Comparison of ENCODE assay signal across 9 mouse cellular contexts in the genomic region with DNA sequence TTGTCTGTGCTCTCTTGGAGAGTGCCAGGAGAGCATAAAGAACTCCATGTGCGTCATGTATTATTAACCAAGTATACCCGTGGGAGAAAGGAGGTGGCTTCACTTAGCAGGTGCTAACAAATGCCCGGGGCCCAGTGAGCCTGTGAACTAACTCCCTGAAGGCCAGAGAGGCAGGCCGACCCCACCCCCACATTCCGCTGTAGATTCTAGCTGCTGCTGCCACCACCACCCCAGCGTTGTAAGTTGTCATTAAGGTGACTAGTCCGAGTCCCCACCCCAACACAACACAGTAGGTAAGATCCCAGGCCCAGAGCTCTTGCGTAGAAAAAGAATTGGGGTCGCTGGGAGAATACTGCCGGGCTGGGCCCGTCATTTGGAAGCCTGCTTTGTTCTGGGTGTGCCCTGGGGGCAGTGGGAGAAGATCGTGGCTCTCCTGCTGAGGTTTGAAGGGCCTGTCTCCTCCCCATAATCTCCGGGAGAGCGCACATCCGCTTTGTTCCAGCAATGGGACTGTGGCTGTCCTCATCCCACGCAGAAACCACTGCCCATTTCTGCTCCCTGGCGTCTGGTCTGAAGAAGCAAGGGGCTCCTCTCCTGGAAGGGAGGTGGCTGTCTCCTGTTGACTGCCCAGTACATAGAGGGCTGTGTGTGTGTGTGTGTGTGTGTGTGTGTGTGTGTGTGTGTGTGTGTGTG. TPM values are rescaled to one million over a fixed set of nuclear protein-coding genes. Genes with fewer than 3 reads are reported as not detected.
DNase-seq lines count a peak whose midpoint lies in the region; ATAC-seq and TF ChIP-seq lines count a peak whose summit lies in the region.
"Had no signal": no experiment of that assay in that cellular context is flagged by ENCODE, and none has a peak within 500 bp of the region (broad histone marks: within the 10 kb centered on the region; RNA-seq: fewer than 3 reads in every experiment).

No protein-coding gene starts in this region.

- H3K4me2 ChIP-seq in liver, embryonic 12.5 days, result peak overlapping the region; percentile 50; the same call in 1 of the 2 replicates
- no peak overlapping the region for H3K4me2 ChIP-seq in liver, postnatal 0 days (ENCODE audit: low read depth, low read length)
- peak overlapping the region; percentile 61 for H3K4me2 ChIP-seq in heart, postnatal 0 days (ENCODE audit: low read depth, low read length)
- peak overlapping the region; percentile 91 for H3K4me2 ChIP-seq in myocyte (ENCODE audit: low read depth)

- peaks cover 100% of the 10 kb centered on the region for H3K27me3 ChIP-seq in liver, embryonic 12.5 days (replicated peaks)
- peaks cover 100% of the 10 kb centered on the region for H3K27me3 ChIP-seq in liver, postnatal 0 days (ENCODE audit: insufficient read depth, low read length)
- peaks cover 100% of the 10 kb centered on the region for H3K27me3 ChIP-seq in heart, postnatal 0 days (ENCODE audit: control insufficient read depth, insufficient read depth, low read length)
- no peaks in the 10 kb centered on the region for H3K27me3 ChIP-seq in myocyte (ENCODE audit: control insufficient read depth, insufficient read depth, insufficient read length)

- peak overlapping the region; percentile 37 for H3ac ChIP-seq in myocyte (ENCODE audit: control insufficient read depth, insufficient read length)

- DNase-seq in liver, postnatal 0 days, result no peak
- peak; percentile 27 for DNase-seq in embryo, embryonic 10 days (ENCODE audit: low spot score)
- no peak for DNase-seq in heart, postnatal 0 days (ENCODE audit: low spot score)
- no peak for DNase-seq in layer of hippocampus, adult 9-11 months
- DNase-seq in cerebellum, adult 11 months, result no peak
- DNase-seq in cerebellum, adult 9-11 months, result no peak

- H3K27ac ChIP-seq in liver, embryonic 12.5 days, result no peak overlapping the region
- no peak overlapping the region for H3K27ac ChIP-seq in liver, postnatal 0 days (ENCODE audit: low read depth)
- H3K27ac ChIP-seq in heart, postnatal 0 days (ENCODE audit: low read depth), result peak overlapping the region; percentile 76

- no peak for TF ChIP-seq POLR2A in myocyte (IDR thresholded peaks at IDR 0.05; ENCODE audit: insufficient read length, low read depth)

- H3K4me1 ChIP-seq in liver, embryonic 12.5 days, result 0 out of 2 replicates have a peak, but pooled peaks cover 7% of the 10 kb centered on the region
- peaks cover 8% of the 10 kb centered on the region; the same call in 1 of the 2 replicates for H3K4me1 ChIP-seq in liver, postnatal 0 days (ENCODE audit: insufficient read depth)
- H3K4me1 ChIP-seq in heart, postnatal 0 days (ENCODE audit: control insufficient read depth, insufficient read depth), result 0 out of 2 replicates have a peak, but pooled peaks cover 10% of the 10 kb centered on the region

- ATAC-seq in liver, embryonic 12.5 days, result no peak; the same call in 1 of the 2 replicates
- ATAC-seq in liver, postnatal 0 days, result no peak
- peak; percentile 36 for ATAC-seq in heart, postnatal 0 days (ENCODE audit: insufficient read depth, low read depth)

- H3K36me3 ChIP-seq in liver, embryonic 12.5 days, result no peaks in the 10 kb centered on the region
- H3K36me3 ChIP-seq in liver, postnatal 0 days (replicated peaks; ENCODE audit: insufficient read depth, low read length), result no peaks in the 10 kb centered on the region
- H3K36me3 ChIP-seq in heart, postnatal 0 days (replicated peaks; ENCODE audit: control insufficient read depth, insufficient read depth, low read length), result no peaks in the 10 kb centered on the region
- no peaks in the 10 kb centered on the region for H3K36me3 ChIP-seq in myocyte (ENCODE audit: control insufficient read depth, insufficient read depth)

- no peak for TF ChIP-seq CTCF in liver, postnatal 0 days (IDR thresholded peaks at IDR 0.05; ENCODE audit: low read depth)
- no peak for TF ChIP-seq CTCF in heart, postnatal 0 days (IDR thresholded peaks at IDR 0.05; ENCODE audit: low read depth)

- WGBS in liver, embryonic 12.5 days (ENCODE audit: insufficient replicate concordance), result 10% methylated on average over 17 of the region's 17 CpGs
- 8% methylated on average over 17 of the region's 17 CpGs for WGBS in liver, postnatal 0 days (ENCODE audit: insufficient replicate concordance)
- 6% methylated on average over 17 of the region's 17 CpGs for WGBS in heart, postnatal 0 days

- no peak overlapping the region for H3K9ac ChIP-seq in liver, embryonic 12.5 days
- no peak overlapping the region for H3K9ac ChIP-seq in liver, postnatal 0 days (replicated peaks)
- no peak overlapping the region for H3K9ac ChIP-seq in heart, postnatal 0 days (replicated peaks; ENCODE audit: low read depth, low read length)

- TF ChIP-seq EP300 in liver, postnatal 0 days (IDR thresholded peaks at IDR 0.05; ENCODE audit: low read depth), result no peak
- no peak for TF ChIP-seq EP300 in heart, postnatal 0 days (IDR thresholded peaks at IDR 0.05; ENCODE audit: low read depth)

- H3K9me3 ChIP-seq in liver, embryonic 12.5 days (replicated peaks), result no peaks in the 10 kb centered on the region
- H3K9me3 ChIP-seq in liver, postnatal 0 days (ENCODE audit: low read length), result no peaks in the 10 kb centered on the region
- no peaks in the 10 kb centered on the region for H3K9me3 ChIP-seq in heart, postnatal 0 days (replicated peaks; ENCODE audit: control insufficient read depth, low read length)

- no peak overlapping the region for H3K4me3 ChIP-seq in liver, embryonic 12.5 days
- H3K4me3 ChIP-seq in liver, postnatal 0 days (ENCODE audit: low read depth, low read length), result no peak overlapping the region
- peak overlapping the region; percentile 35; the same call in 1 of the 2 replicates for H3K4me3 ChIP-seq in heart, postnatal 0 days (ENCODE audit: low read depth, low read length)
- H3K4me3 ChIP-seq in myocyte, result peak overlapping the region; percentile 35

- peaks cover 18% of the 10 kb centered on the region for H3K79me2 ChIP-seq in myocyte (ENCODE audit: control insufficient read depth, insufficient read depth)

TF ChIP-seq in myocyte, 11 proteins besides CTCF, POLR2A, EP300 and RAD21:
- peak in 1 of 3 experiments; percentile 5 for TF ChIP-seq MYOD1 (IDR thresholded peaks at IDR 0.05; ENCODE audit: control insufficient read depth in 1 of 3, insufficient read length in 2 of 3, low read depth in 2 of 3)
- peak; percentile 24 for TF ChIP-seq POLR2AphosphoS2 (IDR thresholded peaks at IDR 0.05; ENCODE audit: insufficient read length, low read depth)
- TF ChIP-seq MYOG (IDR thresholded peaks at IDR 0.05; ENCODE audit: control insufficient read depth in 1 of 3, insufficient read depth in 1 of 3, insufficient read length in 2 of 3, low read depth in 2 of 3), result no peak
TF ChIP-seq in myocyte: peak in this region for 2.

RNA-seq across cellular contexts. Expression of a gene that starts 3.0 kb away (rescaled TPM):
- 0.35 and 0.41 TPM in 2 replicates for polyA plus RNA-seq in liver, embryonic 12.5 days (2016; fragmentation: Nextera tagmentation; extraction: Ambion mirVana)
- polyA plus RNA-seq in liver, postnatal 0 days (2015; fragmentation: Nextera tagmentation; extraction: Ambion mirVana), result not detected in 2 replicates
- total RNA-seq in heart, postnatal 0 days (2014; rRNA removed; ENCODE audit: low replicate concordance), result 0.35 and 1.9 TPM in 2 replicates
- polyA plus RNA-seq in heart, postnatal 0 days (2015; fragmentation: Nextera tagmentation; extraction: Ambion mirVana), result 0.12 and 0.16 TPM in 2 replicates
- 2.6 TPM for polyA plus RNA-seq in myocyte (2012; fragmentation: generic; extraction: Trizol)
- total RNA-seq: hematopoietic stem cell, adult 5-6 weeks had no signal

RNA-seq across cellular contexts. Expression of a gene that starts 8.7 kb away (rescaled TPM):
- polyA plus RNA-seq in liver, embryonic 12.5 days (2016; fragmentation: Nextera tagmentation; extraction: Ambion mirVana), result 0.94 and 1.2 TPM in 2 replicates
- polyA plus RNA-seq in liver, postnatal 0 days (2015; fragmentation: Nextera tagmentation; extraction: Ambion mirVana), result 0.04 and 0.05 TPM in 2 replicates
- 6.6 and 16.4 TPM in 2 replicates for total RNA-seq in heart, postnatal 0 days (2014; rRNA removed; ENCODE audit: low replicate concordance)
- polyA plus RNA-seq in heart, postnatal 0 days (2015; fragmentation: Nextera tagmentation; extraction: Ambion mirVana), result 2.5 and 3.3 TPM in 2 replicates
- polyA plus RNA-seq in myocyte (2012; fragmentation: generic; extraction: Trizol), result 7.3 TPM
- total RNA-seq: hematopoietic stem cell, adult 5-6 weeks had no signal

RNA-seq across cellular contexts. Expression of a gene that starts 16.5 kb away (rescaled TPM):
- 30.5 and 32.4 TPM in 2 replicates for polyA plus RNA-seq in liver, embryonic 12.5 days (2016; fragmentation: Nextera tagmentation; extraction: Ambion mirVana)
- polyA plus RNA-seq in liver, postnatal 0 days (2015; fragmentation: Nextera tagmentation; extraction: Ambion mirVana), result 12.9 and 13.7 TPM in 2 replicates
- total RNA-seq in heart, postnatal 0 days (2014; rRNA removed; ENCODE audit: low replicate concordance), result 26.5 and 26.8 TPM in 2 replicates
- 22.7 and 24.3 TPM in 2 replicates for polyA plus RNA-seq in heart, postnatal 0 days (2015; fragmentation: Nextera tagmentation; extraction: Ambion mirVana)
- 22.3 TPM for polyA plus RNA-seq in myocyte (2012; fragmentation: generic; extraction: Trizol)

RNA-seq across cellular contexts. Expression of a gene that starts 40.5 kb away (rescaled TPM):
- polyA plus RNA-seq in liver, embryonic 12.5 days (2016; fragmentation: Nextera tagmentation; extraction: Ambion mirVana), result 14.9 and 16.9 TPM in 2 replicates
- 2.7 and 3.1 TPM in 2 replicates for polyA plus RNA-seq in liver, postnatal 0 days (2015; fragmentation: Nextera tagmentation; extraction: Ambion mirVana)
- 1.3 and 3.1 TPM in 2 replicates for total RNA-seq in heart, postnatal 0 days (2014; rRNA removed; ENCODE audit: low replicate concordance)
- polyA plus RNA-seq in heart, postnatal 0 days (2015; fragmentation: Nextera tagmentation; extraction: Ambion mirVana), result 0.23 and 0.32 TPM in 2 replicates
- polyA plus RNA-seq in myocyte (2012; fragmentation: generic; extraction: Trizol), result not detected
- total RNA-seq: hematopoietic stem cell, adult 5-6 weeks had no signal

Comparison
In these comparisons a context has a peak if more than half of its experiments do, and no peak if none do; other contexts are left out.
1. H3K4me3 ChIP-seq: peak in heart, postnatal 0 days (single experiment) and myocyte (single experiment); none in liver, embryonic 12.5 days (single experiment) and liver, postnatal 0 days (single experiment).